Mouse (Mus musculus) liver, embryonic 14.5 days (tissue): ENCODE measurements around the gene Auh. TPM values are rescaled to one million over a fixed set of nuclear protein-coding genes. Genes with fewer than 3 reads are reported as not detected.
A peak's percentile ranks its signal among the peaks of the same experiment; 100 is the strongest.

ENCODE experiments used
- ATAC-seq: fragments of 200-750 bp; cut with Nextera tagmentation; 2 replicates; pipeline ENCODE4 v1.8.0; 2017; ENCODE audit warnings: moderate number of reproducible peaks, mild to moderate bottlenecking, moderate library complexity; ENCODE audit not compliant: insufficient read depth
- DNase-seq, 3 experiments: peaks; one replicate each; pipeline ENCODE4 v3.0.0-alpha.2; 2012 to 2013; ENCODE audit warnings: low read depth in 3 of 3, low spot score in 3 of 3
- H3K27ac ChIP-seq: fragments of 300-500 bp; sonication (generic); 2 replicates; pipeline ENCODE4 v1.5.1; 2014; ENCODE audit warnings: moderate library complexity, mild to moderate bottlenecking, control low read depth, inconsistent platforms
- H3K27me3 ChIP-seq: fragments of 300-500 bp; sonication (generic); 2 replicates; pipeline ENCODE4 v1.6.1; 2014; ENCODE audit warnings: mild to moderate bottlenecking, low read length, moderate library complexity; ENCODE audit not compliant: control insufficient read depth, insufficient read depth
- H3K36me3 ChIP-seq: fragments of 300-500 bp; sonication (generic); replicated peaks from 2 replicates; pipeline ENCODE4 v1.6.1; 2014; ENCODE audit warnings: low read depth; ENCODE audit not compliant: control insufficient read depth, insufficient read depth
- H3K4me1 ChIP-seq, 2 experiments: fragments of 200-500 bp in 1 of 2; fragments of 300-500 bp in 1 of 2; sonication (generic) in 1 of 2; replicated peaks; 2 replicates each; pipeline ENCODE4 v1.6.1; 2012 to 2014; ENCODE audit warnings: antibody characterized with exemption in 1 of 2, inconsistent platforms in 1 of 2, low read length in 1 of 2; ENCODE audit not compliant: control insufficient read depth in 2 of 2, insufficient read depth in 2 of 2
- H3K4me2 ChIP-seq: fragments of 300-500 bp; sonication (generic); 2 replicates; pipeline ENCODE4 v1.6.1; 2014; ENCODE audit warnings: low read depth, mild to moderate bottlenecking, control low read depth, moderate library complexity
- H3K4me3 ChIP-seq, 2 experiments: fragments of 200-500 bp in 1 of 2; fragments of 300-500 bp in 1 of 2; sonication (generic) in 1 of 2; 2 replicates each; pipeline ENCODE4 v1.5.1; 2012 to 2014; ENCODE audit warnings: low read depth in 2 of 2, low read length in 2 of 2, mild to moderate bottlenecking in 2 of 2, control low read depth in 1 of 2, inconsistent platforms in 1 of 2, moderate library complexity in 1 of 2; ENCODE audit not compliant: insufficient read depth in 1 of 2
- H3K9ac ChIP-seq: fragments of 300-500 bp; sonication (generic); replicated peaks from 2 replicates; pipeline ENCODE4 v1.6.1; 2014; ENCODE audit warnings: mild to moderate bottlenecking, control low read depth, moderate library complexity
- H3K9me3 ChIP-seq: fragments of 300-500 bp; sonication (generic); 2 replicates; pipeline ENCODE4 v1.6.1; 2016; ENCODE audit warnings: low read length, mixed read lengths; ENCODE audit not compliant: control insufficient read depth
- CTCF ChIP-seq: IDR thresholded peaks from 2 replicates; pipeline ENCODE4 v1.5.1; 2016; ENCODE audit warnings: antibody characterized with exemption, low read depth, control low read depth
- EP300 ChIP-seq: IDR thresholded peaks from 2 replicates; pipeline ENCODE4 v1.6.1; 2016; ENCODE audit warnings: antibody characterized with exemption, low read depth
- WGBS: fragments of 180-500 bp; shearing (Covaris S2); extraction: QIAGEN DNeasy Blood & Tissue Kit; methylation state at CpG from one replicate; pipeline ENCODE4 v1.1.7; 2014; ENCODE audit not compliant: insufficient replicate concordance; 5-methylcytosine and 5-hydroxymethylcytosine counted together
- polyA plus RNA-seq, 2 experiments: library from polyadenylated mRNA; depleted of rRNA in 1 of 2; stranded (reverse) in 1 of 2; unstranded in 1 of 2; fragments of >200 nt; fragmentation: Nextera tagmentation in 1 of 2; extraction: Ambion mirVana in 1 of 2; gene quantifications; 2 replicates each; pipeline versions ENCODE4 v1.2.1 to v1.2.3; 2012 to 2014

The Auh gene
- polyA plus RNA-seq (2012; rRNA removed) (10.7 and 16.1 TPM in 2 replicates), polyA plus RNA-seq (2014; fragmentation: Nextera tagmentation; extraction: Ambion mirVana) (26.2 and 26.5 TPM in 2 replicates)

- H3K27me3 ChIP-seq, result no peaks in the 10 kb centered on the region
- DNase-seq (peak; percentile 81 to 84 (median 81)), ATAC-seq (peak; percentile 97)
- H3K4me3 ChIP-seq, result peak within 1 kb of the TSS; percentile 82 to 88
- H3K9me3 ChIP-seq, result no peaks in the 10 kb centered on the region
- H3K4me2 ChIP-seq, result peak within 1 kb of the TSS; percentile 77
- peak within 1 kb of the TSS; percentile 83 for H3K9ac ChIP-seq
- H3K4me1 ChIP-seq, result peaks cover 4 to 15% of the 10 kb centered on the region in 2 experiments; a peak in 3 of 4 replicates
- no peaks in the 10 kb centered on the region for H3K36me3 ChIP-seq
- WGBS, result under 1% methylated on average over 63 of the region's 63 CpGs
- no peak; the same call in 1 of the 2 replicates for TF ChIP-seq CTCF
- TF ChIP-seq EP300, result no peak
- peak within 1 kb of the TSS; percentile 28 for H3K27ac ChIP-seq
Observed at GRCm38 (mm10) chr13:52929209-52930171, at the start of gene Auh. Gene Auh (minus strand): TSS chr13:52929681.

DNA sequence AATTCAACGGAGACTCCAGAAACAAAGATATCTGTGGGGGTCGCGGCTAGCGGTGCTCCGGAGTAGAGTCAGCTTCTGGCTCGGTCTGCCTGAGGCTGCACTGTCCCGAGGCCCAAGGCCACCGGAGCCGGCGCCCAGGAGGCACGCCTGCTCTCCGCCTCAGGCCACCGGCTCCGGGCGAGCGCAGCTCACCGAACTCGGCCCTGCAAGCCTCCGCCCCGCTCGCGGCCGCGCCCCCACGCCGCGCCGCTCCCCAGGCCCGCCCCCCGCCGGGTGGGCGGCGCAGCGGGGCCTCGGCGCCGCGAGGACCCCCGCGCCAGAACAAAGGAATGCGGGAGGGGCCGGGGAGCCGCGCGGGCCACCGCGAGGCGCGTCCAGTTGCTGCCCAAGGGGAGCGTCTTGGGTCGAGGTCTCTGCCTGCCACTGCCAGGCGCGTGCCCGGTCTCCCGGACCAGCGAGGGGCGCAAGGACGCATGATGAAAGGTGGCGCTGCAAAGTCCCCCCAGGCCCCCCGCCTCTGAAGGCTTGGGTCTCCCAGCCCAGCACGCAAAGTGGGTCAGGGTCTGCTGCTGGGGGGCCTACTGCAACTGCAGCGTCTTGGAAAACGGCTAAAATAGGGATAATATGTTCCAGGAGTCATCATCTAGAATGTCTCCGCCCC lies 49.0 kb upstream of the Auh start:
- Histone ChIP-seq H3K4me2 (peak overlapping the region; percentile 38), H3K4me3 (peak overlapping the region; percentile 30 to 39), H3K27me3 (peaks cover 65% of the 10 kb centered on the region), H3K27ac (no peak overlapping the region), H3K9me3 (no peaks in the 10 kb centered on the region), H3K4me1 (peaks cover 0 to 16% of the 10 kb centered on the region in 2 experiments; a peak in 1 of 4 replicates), H3K36me3 (no peaks in the 10 kb centered on the region), H3K9ac (no peak overlapping the region)
- TF ChIP-seq EP300 (no peak), CTCF (no peak)
- DNase-seq (no peak), ATAC-seq (no peak)
- 2% methylated on average over 62 of the region's 64 CpGs for WGBS

DNA sequence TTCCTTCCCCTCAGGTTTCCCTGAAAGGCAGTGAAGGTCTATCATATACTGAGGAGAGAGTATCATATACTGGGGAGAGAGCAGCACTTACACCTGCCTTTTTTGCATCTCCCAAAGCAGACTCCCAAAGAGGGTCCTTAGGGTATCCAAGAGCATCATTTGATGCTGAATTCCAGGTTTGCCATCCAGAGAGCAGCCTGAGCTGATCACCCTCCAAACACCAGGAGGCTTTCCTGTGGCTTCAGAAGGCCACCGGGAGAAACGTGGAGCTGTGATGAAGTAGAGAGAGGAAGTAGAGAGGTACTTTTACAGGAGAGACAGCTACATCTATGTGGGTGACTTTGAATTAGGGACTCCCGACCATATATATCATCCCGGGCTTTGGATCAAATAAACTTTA lies 48.3 kb upstream of the Auh start:
- Histone ChIP-seq H3K9ac (no peak overlapping the region), H3K27me3 (peaks cover 59% of the 10 kb centered on the region), H3K4me1 (peaks cover 0 to 16% of the 10 kb centered on the region in 2 experiments; a peak in 1 of 4 replicates), H3K4me2 (peak overlapping the region; percentile 38), H3K36me3 (no peaks in the 10 kb centered on the region), H3K4me3 (peak overlapping the region in 1 of 2 experiments; percentile 30; a peak in 1 of 4 replicates), H3K9me3 (no peaks in the 10 kb centered on the region), H3K27ac (no peak overlapping the region)
- TF ChIP-seq EP300 (no peak), CTCF (no peak)
- 23% methylated on average over 4 of the region's 4 CpGs for WGBS
- no peak for DNase-seq
- no peak for ATAC-seq

- no peak for DNase-seq
- peaks cover 54% of the 10 kb centered on the region for H3K27me3 ChIP-seq
- H3K9ac ChIP-seq, result no peak overlapping the region
- H3K9me3 ChIP-seq, result no peaks in the 10 kb centered on the region
- no peak overlapping the region for H3K27ac ChIP-seq
- WGBS, result 71% methylated on average over 9 of the region's 9 CpGs
- peaks cover 0 to 15% of the 10 kb centered on the region in 2 experiments; a peak in 1 of 4 replicates for H3K4me1 ChIP-seq
- no peak overlapping the region for H3K4me3 ChIP-seq
- TF ChIP-seq EP300, result no peak
- TF ChIP-seq CTCF, result no peak
- ATAC-seq, result no peak
- H3K36me3 ChIP-seq, result no peaks in the 10 kb centered on the region
- H3K4me2 ChIP-seq, result no peak overlapping the region
Observed at GRCm38 (mm10) chr13:52977221-52977609, 47.7 kb upstream of the Auh start.
